Mouse (Mus musculus) thymus, postnatal 10 days (tissue): Measurements from ENCODE around the gene Man2b2.

Source experiments
- DNase-seq, 2 experiments: peaks; one replicate each; pipeline ENCODE4 v3.0.0; 2021; ENCODE audit warnings: low spot score in 2 of 2

Gene Man2b2

GRCm38 (mm10) chr5:36835933-36836332, 5.5 kb upstream of the Man2b2 start:
- peak in 1 of 2 experiments; percentile 74 for DNase-seq

- DNase-seq: no peak
Measured at GRCm38 (mm10) chr5:36831272-36831671, 819 bp upstream of the Man2b2 start.

- DNase-seq: no peak
Measured at GRCm38 (mm10) chr5:36829098-36829497, 1.4 kb downstream of the Man2b2 start.

- DNase-seq: no peak
Measured at GRCm38 (mm10) chr5:36822907-36823306, 7.5 kb downstream of the Man2b2 start.

- DNase-seq: peak in 1 of 2 experiments; percentile 63
Measured at GRCm38 (mm10) chr5:36820142-36820541, 10.3 kb downstream of the Man2b2 start.

- DNase-seq: no peak
Measured at GRCm38 (mm10) chr5:36819742-36820141, 10.7 kb downstream of the Man2b2 start.

- no peak for DNase-seq
Measured at GRCm38 (mm10) chr5:36817738-36818137, 12.7 kb downstream of the Man2b2 start.

- DNase-seq: no peak
Measured at GRCm38 (mm10) chr5:36814554-36814953, 15.9 kb downstream of the Man2b2 start.

GRCm38 (mm10) chr5:36811413-36811812, 19.0 kb downstream of the Man2b2 start:
- DNase-seq: peak in 1 of 2 experiments; percentile 65

GRCm38 (mm10) chr5:36810634-36811033, 19.8 kb downstream of the Man2b2 start:
- no peak for DNase-seq

- no peak for DNase-seq
Measured at GRCm38 (mm10) chr5:36809123-36809522, 21.3 kb downstream of the Man2b2 start.

- no peak for DNase-seq
Measured at GRCm38 (mm10) chr5:36807106-36807505, 23.3 kb downstream of the Man2b2 start.

- no peak for DNase-seq
Measured at GRCm38 (mm10) chr5:36797291-36797690, 33.2 kb downstream of the Man2b2 start.

GRCm38 (mm10) chr5:36796296-36797014, 34.0 kb downstream of the Man2b2 start, which contains the start of gene Mrfap1:
Gene Mrfap1 (minus strand): TSS chr5:36796772.
- DNase-seq: peak; percentile 90 to 94

GRCm38 (mm10) chr5:36795647-36796295, 34.7 kb downstream of the Man2b2 start:
- DNase-seq: peak; percentile 54 to 64

GRCm38 (mm10) chr5:36791861-36792260, 38.6 kb downstream of the Man2b2 start:
- DNase-seq: no peak

- no peak for DNase-seq
Measured at GRCm38 (mm10) chr5:36786052-36786451, 44.4 kb downstream of the Man2b2 start.

GRCm38 (mm10) chr5:36779512-36779911, 50.9 kb downstream of the Man2b2 start:
- no peak for DNase-seq

GRCm38 (mm10) chr5:36778901-36779300, 51.6 kb downstream of the Man2b2 start:
- no peak for DNase-seq

- no peak for DNase-seq
Measured at GRCm38 (mm10) chr5:36777186-36777585, 53.3 kb downstream of the Man2b2 start.

GRCm38 (mm10) chr5:36776021-36776575, 54.4 kb downstream of the Man2b2 start:
- DNase-seq: no peak

GRCm38 (mm10) chr5:36775317-36775716, 55.1 kb downstream of the Man2b2 start:
- no peak for DNase-seq

GRCm38 (mm10) chr5:36772586-36772985, 57.9 kb downstream of the Man2b2 start:
- no peak for DNase-seq
